Mouse (Mus musculus) brain, embryonic 14.5 days (tissue): ENCODE measurements around the gene Slc30a3. TPM values are rescaled to one million over a fixed set of nuclear protein-coding genes. Genes with fewer than 3 reads are reported as not detected.
"Not testable (repeated sequence)": the region's sequence is repeated elsewhere in the genome, so short reads cannot be mapped to it uniquely, and the experiment has no call there.

Source experiments
- DNase-seq: peaks from one replicate; pipeline ENCODE4 v3.0.0-alpha.2; 2011; ENCODE audit warnings: low read depth
- CTCF ChIP-seq: fragments of 200-500 bp; IDR thresholded peaks from 2 replicates; pipeline ENCODE4 v1.5.1; 2012; ENCODE audit warnings: inconsistent platforms, mild to moderate bottlenecking, moderate library complexity, borderline replicate concordance; ENCODE audit not compliant: insufficient read depth, insufficient read length; ENCODE audit errors: extremely low read depth
- POLR2A ChIP-seq: fragments of 200-500 bp; IDR thresholded peaks from 2 replicates; pipeline ENCODE4 v1.6.1; 2012; ENCODE audit warnings: mild to moderate bottlenecking, inconsistent platforms, borderline replicate concordance; ENCODE audit not compliant: poor library complexity, insufficient read depth, insufficient read length, severe bottlenecking; ENCODE audit errors: extremely low read depth
- polyA plus RNA-seq: library from polyadenylated mRNA; depleted of rRNA; stranded (reverse); fragments of >200 nt; gene quantifications from 2 replicates; pipeline ENCODE4 v1.2.3, GENCODE M21; 2012; rRNA removed

The Slc30a3 gene
- polyA plus RNA-seq, 1 experiment: 31.6 TPM

- no peak for DNase-seq
- TF ChIP-seq POLR2A (no peak), CTCF (no peak)
Observed at GRCm38 (mm10) chr5:31038171-31038845, 69.7 kb downstream of the Slc30a3 start.

- not testable (repeated sequence) for DNase-seq
Observed at GRCm38 (mm10) chr5:31036556-31036955, 71.5 kb downstream of the Slc30a3 start.

Other genes with a start within 250 kb of the Slc30a3 start
- gene Tmem214, start 240.2 kb downstream of the Slc30a3 start, polyA plus RNA-seq: 82.3 and 88.6 TPM in 2 replicates
- gene Agbl5, start 219.5 kb downstream of the Slc30a3 start, polyA plus RNA-seq: 70.9 and 72.1 TPM in 2 replicates
- gene Ost4, start 200.4 kb downstream of the Slc30a3 start, polyA plus RNA-seq: 162 and 256 TPM in 2 replicates
- gene Emilin1, start 194.8 kb downstream of the Slc30a3 start, polyA plus RNA-seq: 12.8 and 23.0 TPM in 2 replicates
- gene Khk, start 186.8 kb downstream of the Slc30a3 start, polyA plus RNA-seq: 7.9 and 8.5 TPM in 2 replicates
- gene Cgref1, start 162.6 kb downstream of the Slc30a3 start, polyA plus RNA-seq: 27.4 and 34.4 TPM in 2 replicates
- gene Preb, start 147.9 kb downstream of the Slc30a3 start, polyA plus RNA-seq: 178 and 250 TPM in 2 replicates
- gene Tcf23, start 139.6 kb downstream of the Slc30a3 start, polyA plus RNA-seq: not detected in 2 replicates
- gene Atraid, start 59.9 kb downstream of the Slc30a3 start, polyA plus RNA-seq: 122 and 154 TPM in 2 replicates
- gene Slc5a6, start 59.3 kb downstream of the Slc30a3 start, polyA plus RNA-seq: 40.7 and 44.5 TPM in 2 replicates
- 33.8 and 34.0 TPM in 2 replicates for gene Cad, start 53.5 kb downstream of the Slc30a3 start, polyA plus RNA-seq
- gene Dnajc5g, start 2.0 kb downstream of the Slc30a3 start, polyA plus RNA-seq: not detected in 2 replicates
- gene Trim54, start 8.5 kb upstream of the Slc30a3 start, polyA plus RNA-seq: 0.05 TPM in 1 of 2 replicates, not detected in the other
- gene Ucn, start 30.6 kb upstream of the Slc30a3 start, polyA plus RNA-seq: not detected in 2 replicates
- 55.9 and 74.4 TPM in 2 replicates for gene Mpv17, start 46.0 kb upstream of the Slc30a3 start, polyA plus RNA-seq
- 3.7 and 4.1 TPM in 2 replicates for gene Gm29609, start 71.7 kb upstream of the Slc30a3 start, polyA plus RNA-seq
- 94.3 and 110 TPM in 2 replicates for gene Gtf3c2, start 71.9 kb upstream of the Slc30a3 start, polyA plus RNA-seq
- 96.8 and 110 TPM in 2 replicates for gene Snx17, start 85.0 kb upstream of the Slc30a3 start, polyA plus RNA-seq
- gene Eif2b4, start 85.2 kb upstream of the Slc30a3 start, polyA plus RNA-seq: 53.3 and 58.6 TPM in 2 replicates
- gene Zfp513, start 94.1 kb upstream of the Slc30a3 start, polyA plus RNA-seq: 62.0 and 96.9 TPM in 2 replicates
- gene Ppm1g, start 112.5 kb upstream of the Slc30a3 start, polyA plus RNA-seq: 143 and 192 TPM in 2 replicates
- gene Nrbp1, start 132.6 kb upstream of the Slc30a3 start, polyA plus RNA-seq: 143 and 175 TPM in 2 replicates
- 0.15 TPM in 1 of 2 replicates, not detected in the other for gene Gm9970, start 133.0 kb upstream of the Slc30a3 start, polyA plus RNA-seq
- gene Krtcap3, start 143.5 kb upstream of the Slc30a3 start, polyA plus RNA-seq: 3.4 and 6.4 TPM in 2 replicates
- gene Ift172, start 182.9 kb upstream of the Slc30a3 start, polyA plus RNA-seq: 48.2 and 51.9 TPM in 2 replicates
- gene Fndc4, start 187.8 kb upstream of the Slc30a3 start, polyA plus RNA-seq: 149 and 214 TPM in 2 replicates
- gene Gckr, start 189.2 kb upstream of the Slc30a3 start, polyA plus RNA-seq: 0.77 and 0.86 TPM in 2 replicates